Mouse (Mus musculus): ENCODE results near the gene Ftl1.
A peak's percentile ranks its signal among the peaks of the same experiment; 100 is the strongest.

Gene Ftl1

DNA sequence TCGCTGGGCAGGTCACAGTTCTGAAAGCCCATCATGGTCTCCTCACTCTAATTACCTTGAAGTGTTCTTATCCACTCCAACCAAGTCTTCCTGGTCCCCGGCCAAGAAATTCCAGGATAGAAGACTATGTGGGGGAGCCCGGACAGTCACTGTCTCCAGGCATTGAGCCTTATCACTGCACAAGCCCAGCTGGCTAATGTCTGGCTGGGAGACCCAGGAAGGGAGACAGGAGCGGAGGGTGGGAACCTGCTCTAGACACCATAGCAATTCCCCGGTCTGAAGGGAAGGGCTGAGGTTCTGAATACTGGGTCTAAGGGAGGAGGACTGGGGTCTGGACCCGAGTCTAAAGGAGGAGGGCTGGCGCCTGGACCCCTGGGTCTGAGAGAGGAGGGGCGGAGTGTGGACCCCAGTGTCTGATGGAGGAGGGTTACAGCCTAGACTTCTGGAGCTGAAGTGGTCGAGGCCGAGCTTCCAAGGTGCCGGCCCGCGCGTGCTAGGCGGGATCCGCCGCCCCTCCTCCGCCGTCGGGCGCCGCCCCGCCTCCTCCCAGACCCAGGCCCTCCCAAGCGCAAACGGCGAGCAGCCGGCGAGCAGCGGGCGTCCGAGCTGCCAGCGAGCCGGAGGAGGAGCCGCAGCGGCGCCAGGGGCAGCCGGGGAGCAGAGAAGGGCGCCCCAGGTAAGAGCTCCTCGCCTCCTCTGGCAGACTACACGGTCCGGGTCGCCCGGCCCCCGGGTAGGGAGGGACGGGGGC lies 46.4 kb downstream of the Ftl1 start, which contains the start of gene Ntf5:
Gene Ntf5 (plus strand): TSS at position 583 of the 751 bp plus-strand sequence.
- DNase-seq (ENCODE audit: low read depth, low spot score): peak; percentile 69

DNA sequence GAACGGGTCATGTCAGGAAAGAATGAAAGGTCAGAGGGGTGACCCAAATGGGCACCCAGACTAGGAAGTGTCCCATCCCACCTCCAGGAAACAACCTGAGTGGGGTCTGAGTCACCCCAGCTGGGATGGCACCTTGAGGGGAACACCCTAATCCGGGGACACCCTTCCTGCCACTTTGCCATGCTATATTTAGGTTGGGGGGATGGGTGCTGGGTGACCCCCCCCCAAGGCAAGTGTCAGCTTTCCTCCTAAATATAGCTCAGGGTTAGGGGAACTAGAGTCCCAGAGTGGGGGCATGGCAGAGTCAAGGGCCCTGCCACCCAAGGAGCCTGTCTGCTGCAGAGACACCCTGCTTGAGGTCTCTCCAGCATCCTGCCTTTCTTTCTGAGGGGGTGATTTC lies 47.3 kb downstream of the Ftl1 start:
- no peak for DNase-seq (ENCODE audit: low read depth, low spot score)

DNA sequence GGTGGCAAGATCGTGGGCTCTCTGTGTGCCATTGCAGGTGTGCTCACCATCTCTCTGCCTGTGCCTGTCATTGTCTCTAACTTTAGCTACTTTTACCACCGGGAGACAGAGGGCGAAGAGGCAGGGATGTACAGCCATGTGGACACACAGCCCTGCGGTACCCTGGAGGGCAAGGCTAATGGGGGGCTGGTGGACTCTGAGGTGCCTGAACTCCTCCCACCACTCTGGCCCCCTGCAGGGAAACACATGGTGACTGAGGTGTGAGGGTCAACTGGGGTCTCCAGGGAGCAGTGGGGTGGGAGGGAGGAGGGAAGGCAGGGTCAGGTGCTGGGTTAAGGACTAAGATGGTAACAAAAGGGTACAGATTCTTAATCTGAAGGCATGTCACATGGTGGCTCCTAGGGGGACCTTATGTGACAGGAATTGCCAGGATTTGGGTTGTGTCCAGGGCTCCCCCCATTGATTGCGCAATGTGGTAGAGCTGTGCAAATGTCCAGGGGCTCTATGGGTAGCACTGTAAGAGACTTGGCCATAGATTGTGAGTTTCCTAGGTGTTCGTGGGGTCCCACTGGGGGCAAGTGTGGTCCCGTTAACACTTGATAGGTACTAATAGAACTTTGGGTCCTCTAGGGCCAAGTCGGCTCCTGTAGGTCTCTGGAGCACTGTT lies 50.1 kb downstream of the Ftl1 start:
- no peak for DNase-seq (ENCODE audit: low read depth, low spot score)

DNA sequence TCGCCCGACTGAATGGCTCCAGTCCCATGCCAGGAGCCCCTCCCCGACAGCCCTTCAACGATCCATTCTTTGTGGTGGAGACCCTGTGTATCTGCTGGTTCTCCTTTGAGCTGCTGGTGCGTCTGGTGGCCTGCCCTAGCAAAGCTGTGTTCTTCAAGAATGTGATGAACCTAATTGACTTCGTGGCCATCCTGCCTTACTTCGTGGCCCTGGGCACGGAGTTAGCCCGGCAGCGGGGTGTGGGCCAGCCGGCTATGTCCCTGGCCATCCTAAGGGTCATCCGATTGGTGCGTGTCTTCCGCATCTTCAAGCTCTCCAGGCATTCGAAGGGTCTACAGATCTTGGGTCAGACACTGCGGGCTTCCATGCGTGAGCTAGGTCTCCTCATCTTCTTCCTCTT lies 50.7 kb downstream of the Ftl1 start:
- no peak for DNase-seq (ENCODE audit: low read depth, low spot score)

DNA sequence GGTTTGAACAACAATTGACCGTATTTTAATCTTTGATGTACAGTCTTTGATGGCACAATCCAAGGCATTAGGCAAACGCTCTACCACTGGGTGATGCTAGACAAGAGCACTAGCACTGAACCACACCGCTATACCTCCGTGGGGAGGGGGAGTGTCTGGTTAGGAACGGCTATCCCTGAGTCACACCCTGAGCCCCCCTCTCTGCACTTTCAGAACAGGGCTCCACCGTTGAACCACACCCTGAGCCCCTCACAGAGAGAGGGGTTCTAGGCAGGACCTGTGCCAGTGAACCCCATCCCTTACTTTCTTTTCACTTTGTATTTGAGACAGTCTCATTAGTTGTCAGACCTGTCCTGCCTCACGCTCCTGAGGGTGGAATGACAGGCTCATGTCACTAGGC lies 51.3 kb downstream of the Ftl1 start:
- DNase-seq (ENCODE audit: low read depth, low spot score): no peak

Measured in R1 (cell line).